Mouse (Mus musculus): ENCODE measurements around the gene Tgfb1i1. TPM values are rescaled to one million over a fixed set of nuclear protein-coding genes. Genes with fewer than 3 reads are reported as not detected.

Gene Tgfb1i1
- total and polyA plus RNA-seq, 3 experiments, result 0.36 TPM; not detected in 2

DNA sequence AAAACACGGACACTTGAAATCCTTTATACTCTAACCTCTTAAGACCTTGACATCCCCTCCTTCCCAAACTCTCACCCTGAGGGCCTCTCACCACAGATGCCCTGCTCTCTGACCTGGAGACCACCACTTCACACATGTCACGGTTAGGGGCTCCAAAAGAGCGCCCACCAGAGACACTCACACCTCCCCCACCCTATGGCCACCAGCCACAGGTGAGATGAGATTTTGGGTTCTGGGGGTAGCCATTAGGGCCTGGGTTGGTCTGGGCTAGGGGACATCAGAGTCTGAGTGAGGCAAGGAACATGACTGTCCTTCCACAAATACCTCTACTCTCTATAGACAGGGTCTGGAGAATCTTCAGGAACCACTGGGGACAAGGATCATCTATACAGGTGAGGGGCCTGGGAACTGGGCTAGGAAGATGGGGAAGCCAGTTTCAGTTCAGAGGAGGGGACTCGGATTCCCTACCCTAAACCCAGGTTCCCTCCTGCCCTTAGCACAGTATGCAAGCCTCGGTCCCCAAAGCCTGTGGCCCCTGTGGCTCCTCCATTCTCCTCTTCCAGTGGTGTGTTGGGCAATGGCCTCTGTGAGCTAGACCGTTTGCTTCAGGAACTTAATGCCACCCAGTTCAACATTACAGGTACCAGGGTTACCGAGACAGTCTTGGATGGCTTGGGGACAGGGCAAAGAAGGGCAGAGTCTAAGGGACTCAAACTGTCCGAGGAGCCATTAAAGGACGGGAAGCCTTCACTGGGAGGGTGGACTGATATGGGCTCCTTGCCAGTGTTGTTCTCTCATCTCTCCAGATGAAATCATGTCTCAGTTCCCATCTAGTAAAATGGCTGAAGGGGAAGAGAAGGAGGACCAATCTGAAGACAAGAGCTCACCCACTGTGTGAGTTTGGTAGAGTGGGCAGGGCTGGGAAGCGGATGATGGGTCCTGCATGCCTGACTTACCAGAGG lies 1.8 kb downstream of the Tgfb1i1 start:
- dilution Hi-C loops (cut with MboI; ENCODE audit: extremely low pct_ligation_motif_present, extremely low pct_unique_long_range_greater_than_20kb, low sequenced_read_pairs), result no loop called here

DNA sequence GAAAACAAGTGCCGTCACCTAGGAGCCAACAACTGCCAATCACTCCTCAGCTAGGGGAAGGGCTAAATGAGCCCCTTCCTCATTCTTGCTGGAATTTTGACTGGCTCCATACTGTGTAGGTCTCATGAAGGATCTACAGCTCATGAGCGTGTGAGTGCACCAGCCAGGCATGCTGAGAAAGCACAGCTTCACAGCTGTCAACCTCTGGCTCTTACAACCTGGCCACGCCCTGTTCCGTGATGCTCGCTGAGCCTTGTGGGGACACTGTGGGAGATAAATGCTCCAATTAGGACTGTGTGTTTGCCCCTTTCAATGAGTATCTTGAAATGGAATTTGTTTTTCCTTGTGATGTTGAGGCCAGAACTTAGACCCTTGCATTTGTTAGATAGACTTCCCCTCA lies 3.4 kb downstream of the Tgfb1i1 start:
- H3K4me1 ChIP-seq (ENCODE audit: control insufficient read depth in 1 of 2, insufficient read depth in 2 of 2), result no peaks in the 10 kb centered on the region
- DNase-seq (ENCODE audit: extremely low read depth), result no peak
- H3K9ac ChIP-seq (ENCODE audit: insufficient read depth, low read depth), result no peak overlapping the region
- TF ChIP-seq ZC3H11A (IDR thresholded peaks at IDR 0.05; ENCODE audit: low read depth, low read length) (no peak), GABPA (IDR thresholded peaks at IDR 0.05; ENCODE audit: insufficient replicate concordance, low read depth, low read length) (no peak)
- peaks cover 2 to 31% of the 10 kb centered on the region in 2 experiments for H3K36me3 ChIP-seq (replicated peaks in 1 of 2; ENCODE audit: control insufficient read depth in 1 of 2, insufficient read depth in 1 of 2, low read length in 1 of 2)
- H3K4me2 ChIP-seq (ENCODE audit: insufficient read depth, low read depth, poor library complexity, severe bottlenecking), result no peak overlapping the region
- no peak overlapping the region for H3K4me3 ChIP-seq (replicated peaks in 1 of 3; ENCODE audit: low read depth in 2 of 3, low read length in 2 of 3, poor library complexity in 1 of 3)
- dilution Hi-C loops (cut with MboI; ENCODE audit: extremely low pct_ligation_motif_present, extremely low pct_unique_long_range_greater_than_20kb, low sequenced_read_pairs) (no loop called here), in situ Hi-C loops (cut with MboI; ENCODE audit: low pct_ligation_motif_present, low pct_unique_long_range_greater_than_20kb, low sequenced_read_pairs) (no loop called here)
- H3K27me3 ChIP-seq (replicated peaks), result no peaks in the 10 kb centered on the region
- no peaks in the 10 kb centered on the region for H3K79me2 ChIP-seq (replicated peaks; ENCODE audit: control insufficient read depth, extremely low read depth, insufficient read depth, poor library complexity, severe bottlenecking)
- H3K27ac ChIP-seq (ENCODE audit: insufficient read depth, low read depth), result no peak overlapping the region
- no peaks in the 10 kb centered on the region for H3K9me3 ChIP-seq (replicated peaks; ENCODE audit: low read length)

More for the DNA sequence above, 1.8 kb downstream of the Tgfb1i1 start:
- no peaks in the 10 kb centered on the region for H3K9me3 ChIP-seq (replicated peaks; ENCODE audit: low read length)
- no peak overlapping the region for H3K9ac ChIP-seq (ENCODE audit: insufficient read depth, low read depth)
- in situ Hi-C loops (cut with MboI; ENCODE audit: low pct_ligation_motif_present, low pct_unique_long_range_greater_than_20kb, low sequenced_read_pairs), result no loop called here
- no peak overlapping the region for H3K4me2 ChIP-seq (ENCODE audit: insufficient read depth, low read depth, poor library complexity, severe bottlenecking)
- H3K79me2 ChIP-seq (replicated peaks; ENCODE audit: control insufficient read depth, extremely low read depth, insufficient read depth, poor library complexity, severe bottlenecking), result no peaks in the 10 kb centered on the region
- H3K4me1 ChIP-seq (ENCODE audit: control insufficient read depth in 1 of 2, insufficient read depth in 2 of 2), result no peaks in the 10 kb centered on the region
- H3K4me3 ChIP-seq (replicated peaks in 1 of 3; ENCODE audit: low read depth in 2 of 3, low read length in 2 of 3, poor library complexity in 1 of 3), result no peak overlapping the region
- H3K27me3 ChIP-seq (replicated peaks), result no peaks in the 10 kb centered on the region
- no peak overlapping the region for H3K27ac ChIP-seq (ENCODE audit: insufficient read depth, low read depth)
- no peak for TF ChIP-seq NELFE (IDR thresholded peaks at IDR 0.05; ENCODE audit: low read depth, low read length)
- no peak for TF ChIP-seq SMC3 (IDR thresholded peaks at IDR 0.05; ENCODE audit: low read depth, low read length)
- no peak for TF ChIP-seq USF2 (conservative IDR thresholded peaks at IDR 0.05; ENCODE audit: low read depth, low read length)
- TF ChIP-seq EP300 (IDR thresholded peaks at IDR 0.05; ENCODE audit: low read length), result no peak
- TF ChIP-seq TBP (conservative IDR thresholded peaks at IDR 0.05; ENCODE audit: low read depth, low read length), result no peak
- no peak for TF ChIP-seq USF1 (IDR thresholded peaks at IDR 0.05; ENCODE audit: low read depth, low read length)
- no peak for TF ChIP-seq ZC3H11A (IDR thresholded peaks at IDR 0.05; ENCODE audit: low read depth, low read length)
- no peak for DNase-seq (ENCODE audit: extremely low read depth)
- H3K36me3 ChIP-seq (replicated peaks in 1 of 2; ENCODE audit: control insufficient read depth in 1 of 2, insufficient read depth in 1 of 2, low read length in 1 of 2), result peaks cover 15 to 41% of the 10 kb centered on the region in 2 experiments

- Histone ChIP-seq H3K36me3 (replicated peaks in 1 of 2; ENCODE audit: control insufficient read depth in 1 of 2, insufficient read depth in 1 of 2, low read length in 1 of 2) (peaks cover 0 to 23% of the 10 kb centered on the region in 2 experiments), H3K79me2 (replicated peaks; ENCODE audit: control insufficient read depth, extremely low read depth, insufficient read depth, poor library complexity, severe bottlenecking) (no peaks in the 10 kb centered on the region), H3K9me3 (replicated peaks; ENCODE audit: low read length) (no peaks in the 10 kb centered on the region), H3K9ac (ENCODE audit: insufficient read depth, low read depth) (no peak overlapping the region), H3K27ac (ENCODE audit: insufficient read depth, low read depth) (no peak overlapping the region), H3K27me3 (replicated peaks) (no peaks in the 10 kb centered on the region), H3K4me1 (ENCODE audit: control insufficient read depth in 1 of 2, insufficient read depth in 2 of 2) (no peaks in the 10 kb centered on the region), H3K4me3 (replicated peaks in 1 of 3; ENCODE audit: low read depth in 2 of 3, low read length in 2 of 3, poor library complexity in 1 of 3) (no peak overlapping the region), H3K4me2 (ENCODE audit: insufficient read depth, low read depth, poor library complexity, severe bottlenecking) (no peak overlapping the region)
- in situ Hi-C loops (cut with MboI; ENCODE audit: low pct_ligation_motif_present, low pct_unique_long_range_greater_than_20kb, low sequenced_read_pairs), result no loop called here
- no peak for DNase-seq (ENCODE audit: extremely low read depth)
- dilution Hi-C loops (cut with MboI; ENCODE audit: extremely low pct_ligation_motif_present, extremely low pct_unique_long_range_greater_than_20kb, low sequenced_read_pairs), result no loop called here
- TF ChIP-seq BHLHE40 (IDR thresholded peaks at IDR 0.05; ENCODE audit: low read depth, low read length), result no peak
- TF ChIP-seq MXI1 (IDR thresholded peaks at IDR 0.05; ENCODE audit: low read depth, low read length), result no peak
- no peak for TF ChIP-seq ZKSCAN1 (IDR thresholded peaks at IDR 0.05; ENCODE audit: borderline replicate concordance, low read depth, low read length)
- no peak for TF ChIP-seq ZNF384 (IDR thresholded peaks at IDR 0.05; ENCODE audit: low read depth, low read length)
- no peak for TF ChIP-seq GABPA (IDR thresholded peaks at IDR 0.05; ENCODE audit: insufficient replicate concordance, low read depth, low read length)
- no peak for TF ChIP-seq MAFK (IDR thresholded peaks at IDR 0.05; ENCODE audit: insufficient replicate concordance, low read length)
- TF ChIP-seq IRF4 (IDR thresholded peaks at IDR 0.05; ENCODE audit: low read depth, low read length), result no peak
- no peak for TF ChIP-seq PAX5 (IDR thresholded peaks at IDR 0.05; ENCODE audit: low read length)
Measured at GRCm38 (mm10) chr7:128251946-128252345, 5.3 kb downstream of the Tgfb1i1 start.

Measured in CH12.LX (cell line).